Mouse (Mus musculus): ENCODE measurements at regions not wholly inside any gene's neighbourhood (a gene's known extent, or its start where the extent isn't known, plus 50 kb on each side); places are given as distances from the start of the nearest gene placed in this dataset.

DNA sequence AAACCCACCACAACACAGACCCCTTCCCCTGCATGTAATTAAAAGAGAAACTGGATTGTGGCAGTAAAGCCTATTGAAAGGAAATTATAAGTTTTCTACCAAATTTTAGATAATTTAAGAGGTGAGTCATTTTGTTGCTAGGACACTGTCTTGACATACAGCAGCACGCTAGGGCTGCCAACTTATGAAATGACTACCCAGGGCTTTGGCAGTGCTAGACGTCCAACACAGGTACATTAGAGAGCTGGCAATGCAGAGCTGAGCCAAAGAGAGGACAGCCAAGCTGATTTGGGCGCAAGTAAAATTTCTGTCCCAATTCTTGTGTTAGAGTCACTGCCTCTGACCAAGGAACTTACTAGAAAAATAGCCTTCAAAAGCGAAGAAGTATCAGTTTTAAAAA lies 712.4 kb downstream of the Mecom start:
- no peaks in the 10 kb centered on the region for H3K36me3 ChIP-seq (ENCODE audit: insufficient read depth, low read length)
- TF ChIP-seq EP300 (IDR thresholded peaks at IDR 0.05) (no peak), CTCF (IDR thresholded peaks at IDR 0.05) (no peak)
- H3K27me3 ChIP-seq (replicated peaks; ENCODE audit: insufficient read depth, low read length) = no peaks in the 10 kb centered on the region
- WGBS = 68% methylated on average over 4 of the region's 4 CpGs
- H3K4me2 ChIP-seq (replicated peaks; ENCODE audit: low read depth, low read length) = no peak overlapping the region
- no peak overlapping the region for H3K4me3 ChIP-seq (ENCODE audit: low read depth, low read length)
- H3K4me1 ChIP-seq (ENCODE audit: insufficient read depth, low read depth, low read length) = no peaks in the 10 kb centered on the region
- ATAC-seq (no peak), DNase-seq (ENCODE audit: low spot score) (no peak)
- H3K9me3 ChIP-seq (ENCODE audit: low read length) = no peaks in the 10 kb centered on the region
- no peak overlapping the region for H3K27ac ChIP-seq (ENCODE audit: low read length)
- no peak overlapping the region for H3K9ac ChIP-seq (replicated peaks; ENCODE audit: low read depth)

DNA sequence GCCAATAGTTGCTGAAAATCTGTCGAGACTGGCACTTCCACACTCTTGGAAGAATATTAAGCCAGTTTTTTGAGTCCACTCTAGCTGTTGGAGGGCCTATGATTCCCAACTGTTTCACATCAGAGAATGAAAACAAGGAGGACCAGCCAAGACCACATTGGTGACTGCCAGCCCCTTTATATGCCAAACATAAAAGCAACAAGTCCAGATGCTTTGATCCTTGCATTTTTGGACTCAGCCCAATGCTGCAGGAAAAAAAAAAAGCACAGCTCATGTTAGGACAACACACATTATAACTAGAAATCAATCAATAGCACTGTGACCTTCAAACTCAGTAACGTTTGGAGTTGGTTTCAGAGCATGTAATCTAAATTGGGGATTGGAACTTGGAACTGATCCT lies 712.9 kb downstream of the Mecom start:
- Histone ChIP-seq H3K27ac (ENCODE audit: low read length) (no peak overlapping the region), H3K27me3 (replicated peaks; ENCODE audit: insufficient read depth, low read length) (no peaks in the 10 kb centered on the region), H3K9ac (replicated peaks; ENCODE audit: low read depth) (no peak overlapping the region), H3K9me3 (ENCODE audit: low read length) (no peaks in the 10 kb centered on the region), H3K36me3 (ENCODE audit: insufficient read depth, low read length) (no peaks in the 10 kb centered on the region), H3K4me1 (ENCODE audit: insufficient read depth, low read depth, low read length) (no peaks in the 10 kb centered on the region), H3K4me3 (ENCODE audit: low read depth, low read length) (no peak overlapping the region), H3K4me2 (replicated peaks; ENCODE audit: low read depth, low read length) (no peak overlapping the region)
- WGBS = 25% methylated on average over 2 of the region's 2 CpGs
- ATAC-seq (no peak; the same call in 1 of the 2 replicates), DNase-seq (ENCODE audit: low spot score) (peak; percentile 6)
- TF ChIP-seq EP300 (IDR thresholded peaks at IDR 0.05) (no peak), CTCF (IDR thresholded peaks at IDR 0.05) (no peak)

DNA sequence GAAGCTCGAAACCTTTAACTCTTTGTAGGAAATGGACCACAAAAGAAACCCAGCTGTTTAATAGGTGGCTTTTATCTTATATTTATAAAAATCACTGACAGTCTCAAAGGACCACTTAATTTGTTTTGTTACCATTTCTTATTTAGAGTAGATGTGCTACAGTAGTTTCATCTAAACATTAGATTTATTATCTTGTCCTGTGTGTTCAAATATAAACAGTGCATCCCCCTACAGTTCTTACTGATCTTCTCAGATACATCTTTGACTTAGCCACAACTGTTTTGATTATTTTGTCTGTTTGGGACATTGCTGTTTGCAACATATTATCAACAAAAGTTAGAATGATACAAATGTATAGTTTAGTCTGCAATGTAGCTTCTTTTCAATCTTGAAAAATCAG lies 716.5 kb downstream of the Mecom start:
- TF ChIP-seq EP300 (IDR thresholded peaks at IDR 0.05) (no peak), CTCF (IDR thresholded peaks at IDR 0.05) (no peak)
- no peak for ATAC-seq
- Histone ChIP-seq H3K27me3 (replicated peaks; ENCODE audit: insufficient read depth, low read length) (no peaks in the 10 kb centered on the region), H3K4me1 (ENCODE audit: insufficient read depth, low read depth, low read length) (no peaks in the 10 kb centered on the region), H3K9me3 (ENCODE audit: low read length) (no peaks in the 10 kb centered on the region), H3K4me3 (ENCODE audit: low read depth, low read length) (no peak overlapping the region), H3K27ac (ENCODE audit: low read length) (no peak overlapping the region), H3K36me3 (ENCODE audit: insufficient read depth, low read length) (no peaks in the 10 kb centered on the region), H3K4me2 (replicated peaks; ENCODE audit: low read depth, low read length) (no peak overlapping the region), H3K9ac (replicated peaks; ENCODE audit: low read depth) (no peak overlapping the region)
- 36% methylated on average over 1 of the region's 1 CpGs for WGBS
- no peak for DNase-seq (ENCODE audit: low spot score)

DNA sequence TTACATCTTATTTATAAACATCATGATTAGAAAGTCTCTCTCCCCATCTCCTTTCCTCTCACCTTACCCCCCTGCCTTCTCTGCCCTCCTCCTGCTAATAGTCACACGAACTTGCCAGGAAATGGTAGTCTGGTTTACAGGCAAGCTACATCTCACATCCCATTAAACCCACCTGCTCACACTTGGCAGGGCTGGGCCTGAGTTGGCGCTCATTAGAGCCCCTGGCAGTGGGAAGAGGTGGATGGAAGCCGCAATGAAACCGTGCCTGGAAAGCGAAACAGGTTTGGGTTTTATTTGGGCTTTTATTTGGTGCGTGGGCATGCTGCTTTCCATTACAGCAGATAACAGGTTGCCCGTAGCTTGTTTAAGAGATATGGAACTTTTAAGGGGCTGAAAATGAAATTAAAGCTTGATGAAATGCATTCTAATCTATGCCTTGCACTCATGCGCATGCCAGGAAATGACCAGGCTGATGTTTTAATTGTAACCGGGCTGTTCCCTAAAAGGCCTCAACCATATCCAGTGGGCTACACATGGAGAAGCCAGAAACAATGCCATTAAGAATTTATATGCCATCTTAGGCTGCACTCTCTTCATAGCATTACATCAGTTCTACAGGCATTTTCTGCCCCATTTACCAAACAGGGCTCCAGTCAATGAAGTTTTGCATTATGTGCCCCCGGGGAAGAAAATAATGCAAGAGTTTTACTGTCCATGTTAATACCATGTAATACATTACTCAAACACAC lies 725.0 kb downstream of the Mecom start:
- no peak overlapping the region for H3K4me3 ChIP-seq (ENCODE audit: low read depth, low read length)
- WGBS = 83% methylated on average over 10 of the region's 10 CpGs

DNA sequence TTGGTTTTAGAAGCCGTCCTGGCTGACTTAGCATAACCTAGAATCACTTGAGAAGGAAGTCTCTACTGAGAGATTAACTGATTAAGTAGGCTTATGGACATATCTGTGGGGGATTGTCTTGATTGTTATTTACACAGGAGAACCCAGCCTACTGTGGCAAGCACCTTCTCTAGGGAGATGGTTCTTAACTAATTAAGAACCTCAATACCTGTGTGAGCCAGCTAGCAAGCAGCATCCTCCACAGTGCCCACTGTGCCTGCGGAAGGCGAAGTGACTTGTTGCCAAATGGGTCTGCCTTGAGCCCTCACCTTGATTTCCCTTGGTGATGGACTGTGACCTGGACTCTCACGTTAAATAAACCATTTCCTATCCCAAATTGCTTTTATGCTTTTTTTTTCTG lies 730.8 kb downstream of the Mecom start:
- TF ChIP-seq EP300 (IDR thresholded peaks at IDR 0.05) (no peak), CTCF (IDR thresholded peaks at IDR 0.05) (no peak)
- Histone ChIP-seq H3K27me3 (replicated peaks; ENCODE audit: insufficient read depth, low read length) (no peaks in the 10 kb centered on the region), H3K4me2 (replicated peaks; ENCODE audit: low read depth, low read length) (no peak overlapping the region), H3K9me3 (ENCODE audit: low read length) (no peaks in the 10 kb centered on the region), H3K27ac (ENCODE audit: low read length) (no peak overlapping the region), H3K4me1 (ENCODE audit: insufficient read depth, low read depth, low read length) (no peaks in the 10 kb centered on the region), H3K9ac (replicated peaks; ENCODE audit: low read depth) (no peak overlapping the region), H3K4me3 (ENCODE audit: low read depth, low read length) (no peak overlapping the region), H3K36me3 (ENCODE audit: insufficient read depth, low read length) (no peaks in the 10 kb centered on the region)
- 82% methylated on average over 4 of the region's 4 CpGs for WGBS
- ATAC-seq (no peak), DNase-seq (ENCODE audit: low spot score) (no peak)

More for the DNA sequence above, 725.0 kb downstream of the Mecom start:
- Histone ChIP-seq H3K9ac (replicated peaks; ENCODE audit: low read depth) (no peak overlapping the region), H3K27me3 (replicated peaks; ENCODE audit: insufficient read depth, low read length) (no peaks in the 10 kb centered on the region), H3K4me2 (replicated peaks; ENCODE audit: low read depth, low read length) (no peak overlapping the region), H3K4me1 (ENCODE audit: insufficient read depth, low read depth, low read length) (no peaks in the 10 kb centered on the region), H3K9me3 (ENCODE audit: low read length) (no peaks in the 10 kb centered on the region), H3K27ac (ENCODE audit: low read length) (no peak overlapping the region), H3K36me3 (ENCODE audit: insufficient read depth, low read length) (no peaks in the 10 kb centered on the region)
- no peak for DNase-seq (ENCODE audit: low spot score)
- TF ChIP-seq EP300 (IDR thresholded peaks at IDR 0.05) (no peak), CTCF (IDR thresholded peaks at IDR 0.05) (no peak)
- no peak for ATAC-seq

DNA sequence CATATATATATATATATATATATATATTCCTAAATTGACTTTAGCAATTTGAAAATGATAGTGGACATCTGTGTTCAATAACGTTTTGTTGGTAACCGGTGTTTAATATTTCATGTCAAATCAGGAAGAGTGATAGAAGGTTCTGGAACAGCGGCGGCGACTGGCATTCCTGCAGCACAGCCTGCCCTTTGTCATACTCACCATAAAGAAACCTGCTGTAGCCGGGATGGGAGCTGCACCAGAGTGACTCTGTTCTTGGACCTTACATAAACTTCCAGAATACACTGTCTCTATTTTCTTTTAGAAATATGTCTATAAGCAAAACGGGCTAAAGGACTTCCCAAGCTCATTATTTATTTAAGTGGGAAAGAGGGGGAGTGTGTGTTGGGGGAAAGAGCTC lies 731.5 kb downstream of the Egfem1 start:
- DNase-seq (ENCODE audit: low spot score) = no peak
- no peaks in the 10 kb centered on the region for H3K36me3 ChIP-seq (ENCODE audit: insufficient read depth, low read length)
- no peaks in the 10 kb centered on the region for H3K27me3 ChIP-seq (replicated peaks; ENCODE audit: insufficient read depth, low read length)
- TF ChIP-seq EP300 (IDR thresholded peaks at IDR 0.05) (no peak), CTCF (IDR thresholded peaks at IDR 0.05) (no peak)
- H3K9me3 ChIP-seq (ENCODE audit: low read length) = no peaks in the 10 kb centered on the region
- ATAC-seq = no peak
- H3K4me3 ChIP-seq (ENCODE audit: low read depth, low read length) = no peak overlapping the region
- no peaks in the 10 kb centered on the region for H3K4me1 ChIP-seq (ENCODE audit: insufficient read depth, low read depth, low read length)
- H3K27ac ChIP-seq (ENCODE audit: low read length) = no peak overlapping the region
- H3K4me2 ChIP-seq (replicated peaks; ENCODE audit: low read depth, low read length) = no peak overlapping the region
- 30% methylated on average over 7 of the region's 7 CpGs for WGBS
- no peak overlapping the region for H3K9ac ChIP-seq (replicated peaks; ENCODE audit: low read depth)

Data from lung, postnatal 0 days (tissue).